25 mouse cellular contexts compared by ENCODE assay signal in the genomic region with DNA sequence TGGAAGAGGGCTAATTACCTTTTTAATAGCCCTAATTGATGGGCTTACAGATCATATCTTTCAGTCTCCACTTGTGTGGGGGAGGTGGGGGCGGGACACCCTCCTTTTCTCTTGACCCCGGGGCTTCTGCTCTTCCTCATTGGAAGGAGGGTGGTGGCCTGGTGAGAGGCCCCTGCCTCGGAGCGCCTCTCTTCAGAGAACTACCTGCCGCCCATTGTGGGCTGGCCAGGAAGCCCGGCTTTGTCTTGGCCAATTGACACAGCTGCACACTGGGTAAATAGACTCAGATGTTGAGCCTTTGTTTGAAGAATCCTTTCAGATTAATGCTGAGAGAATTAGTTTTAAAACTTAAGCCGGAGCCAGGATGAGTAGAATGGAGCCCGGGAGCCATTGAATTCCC.
DNase-seq lines count a peak whose midpoint lies in the region; ATAC-seq and TF ChIP-seq lines count a peak whose summit lies in the region.
"Had no signal": no experiment of that assay in that cellular context is flagged by ENCODE, and none has a peak within 500 bp of the region (broad histone marks: within the 10 kb centered on the region; RNA-seq: fewer than 3 reads in every experiment).

No protein-coding gene starts in this region.

- no peaks in the 10 kb centered on the region for H3K36me3 ChIP-seq in intestine, embryonic 14.5 days (ENCODE audit: control insufficient read depth, insufficient read depth, low read length)
- H3K36me3 ChIP-seq in intestine, embryonic 16.5 days (ENCODE audit: control insufficient read depth, insufficient read depth, low read length): no peaks in the 10 kb centered on the region
- no peaks in the 10 kb centered on the region for H3K36me3 ChIP-seq in midbrain, embryonic 13.5 days
- no peaks in the 10 kb centered on the region for H3K36me3 ChIP-seq in midbrain, postnatal 0 days (ENCODE audit: insufficient read depth, low read length)
- H3K36me3 ChIP-seq in embryonic facial prominence, embryonic 14.5 days (ENCODE audit: control insufficient read depth, insufficient read depth, low read length): no peaks in the 10 kb centered on the region
- H3K36me3 ChIP-seq: heart, embryonic 12.5 days; limb, embryonic 12.5 days; neural tube, embryonic 13.5 days had no signal

- H3K9me3 ChIP-seq in intestine, embryonic 14.5 days (ENCODE audit: control insufficient read depth, low read length): no peaks in the 10 kb centered on the region
- H3K9me3 ChIP-seq in intestine, embryonic 16.5 days (ENCODE audit: control insufficient read depth, low read length): no peaks in the 10 kb centered on the region
- no peaks in the 10 kb centered on the region for H3K9me3 ChIP-seq in midbrain, embryonic 13.5 days
- H3K9me3 ChIP-seq in midbrain, postnatal 0 days (ENCODE audit: low read length): no peaks in the 10 kb centered on the region
- H3K9me3 ChIP-seq in embryonic facial prominence, embryonic 14.5 days (ENCODE audit: control insufficient read depth, low read length): no peaks in the 10 kb centered on the region
- H3K9me3 ChIP-seq: heart, embryonic 12.5 days; limb, embryonic 12.5 days; neural tube, embryonic 13.5 days had no signal

- no peaks in the 10 kb centered on the region for H3K4me1 ChIP-seq in intestine, embryonic 14.5 days (replicated peaks; ENCODE audit: control insufficient read depth, insufficient read depth, low read length)
- peaks cover 5% of the 10 kb centered on the region; the same call in 1 of the 2 replicates for H3K4me1 ChIP-seq in intestine, embryonic 16.5 days (ENCODE audit: control insufficient read depth, insufficient read depth, low read length)
- peaks cover 13% of the 10 kb centered on the region for H3K4me1 ChIP-seq in midbrain, embryonic 13.5 days (replicated peaks)
- no peaks in the 10 kb centered on the region for H3K4me1 ChIP-seq in midbrain, postnatal 0 days (ENCODE audit: insufficient read depth, low read length)
- peaks cover 9% of the 10 kb centered on the region for H3K4me1 ChIP-seq in embryonic facial prominence, embryonic 14.5 days (ENCODE audit: control insufficient read depth, insufficient read depth, low read length)

- no peak overlapping the region for H3K9ac ChIP-seq in intestine, embryonic 14.5 days (ENCODE audit: low read length)
- H3K9ac ChIP-seq in intestine, embryonic 16.5 days (ENCODE audit: low read depth, low read length): no peak overlapping the region
- no peak overlapping the region for H3K9ac ChIP-seq in midbrain, embryonic 13.5 days (replicated peaks)
- H3K9ac ChIP-seq in midbrain, postnatal 0 days (replicated peaks; ENCODE audit: low read length, poor library complexity, severe bottlenecking): no peak overlapping the region
- no peak overlapping the region for H3K9ac ChIP-seq in embryonic facial prominence, embryonic 14.5 days (ENCODE audit: low read depth, low read length)
- H3K9ac ChIP-seq: heart, embryonic 12.5 days; limb, embryonic 12.5 days; liver, postnatal 0 days; neural tube, embryonic 13.5 days had no signal

- ATAC-seq in intestine, embryonic 14.5 days (replicated peaks; ENCODE audit: low FRiP score, low TSS enrichment, low read depth): 0 out of 2 replicates have a peak, but pooled peaks have one; percentile 50
- ATAC-seq in intestine, embryonic 16.5 days: no peak
- peak; percentile 74; the same call in 1 of the 2 replicates for ATAC-seq in midbrain, embryonic 13.5 days
- ATAC-seq in midbrain, postnatal 0 days (ENCODE audit: low FRiP score): no peak
- ATAC-seq in embryonic facial prominence, embryonic 14.5 days (ENCODE audit: low read depth): 0 out of 2 replicates have a peak, but pooled peaks have one; percentile 37
- ATAC-seq: liver, postnatal 0 days had no signal

- no peaks in the 10 kb centered on the region for H3K27me3 ChIP-seq in intestine, embryonic 14.5 days (replicated peaks; ENCODE audit: control insufficient read depth, insufficient read depth, low read length)
- H3K27me3 ChIP-seq in intestine, embryonic 16.5 days (replicated peaks; ENCODE audit: control insufficient read depth, insufficient read depth, low read length): no peaks in the 10 kb centered on the region
- peaks cover 32% of the 10 kb centered on the region for H3K27me3 ChIP-seq in midbrain, embryonic 13.5 days
- H3K27me3 ChIP-seq in midbrain, postnatal 0 days (ENCODE audit: insufficient read depth, low read length): 0 out of 2 replicates have a peak, but pooled peaks cover 3% of the 10 kb centered on the region
- H3K27me3 ChIP-seq in embryonic facial prominence, embryonic 14.5 days (replicated peaks; ENCODE audit: control insufficient read depth, insufficient read depth, low read length): no peaks in the 10 kb centered on the region

- TF ChIP-seq CTCF in midbrain, postnatal 0 days (IDR thresholded peaks at IDR 0.05): no peak

- WGBS in intestine, embryonic 14.5 days: 37% methylated on average over 8 of the region's 8 CpGs
- WGBS in intestine, embryonic 16.5 days: 27% methylated on average over 8 of the region's 8 CpGs
- 5% methylated on average over 8 of the region's 8 CpGs for WGBS in midbrain, embryonic 13.5 days
- WGBS in midbrain, postnatal 0 days: 12% methylated on average over 8 of the region's 8 CpGs
- WGBS in embryonic facial prominence, embryonic 14.5 days: 27% methylated on average over 8 of the region's 8 CpGs

- H3K4me3 ChIP-seq in intestine, embryonic 14.5 days (ENCODE audit: low read depth, low read length): no peak overlapping the region
- H3K4me3 ChIP-seq in intestine, embryonic 16.5 days (ENCODE audit: low read length): no peak overlapping the region
- no peak overlapping the region for H3K4me3 ChIP-seq in midbrain, embryonic 13.5 days (replicated peaks)
- H3K4me3 ChIP-seq in midbrain, postnatal 0 days (ENCODE audit: low read depth, low read length): no peak overlapping the region
- H3K4me3 ChIP-seq in embryonic facial prominence, embryonic 14.5 days (ENCODE audit: low read depth, low read length): no peak overlapping the region
- H3K4me3 ChIP-seq: heart, embryonic 12.5 days; limb, embryonic 12.5 days; neural tube, embryonic 13.5 days had no signal

- H3K27ac ChIP-seq in intestine, embryonic 14.5 days (ENCODE audit: low read depth): no peak overlapping the region
- H3K27ac ChIP-seq in intestine, embryonic 16.5 days (ENCODE audit: low read length): no peak overlapping the region
- no peak overlapping the region for H3K27ac ChIP-seq in midbrain, embryonic 13.5 days
- no peak overlapping the region for H3K27ac ChIP-seq in midbrain, postnatal 0 days (ENCODE audit: low read depth, low read length)
- H3K27ac ChIP-seq in embryonic facial prominence, embryonic 14.5 days (replicated peaks; ENCODE audit: low read depth, low read length): no peak overlapping the region
- H3K27ac ChIP-seq: limb, embryonic 12.5 days; neural tube, embryonic 13.5 days had no signal

- no peak for DNase-seq in intestine, embryonic 14.5 days (ENCODE audit: low spot score)
- no peak for DNase-seq in midbrain, postnatal 0 days (ENCODE audit: low spot score)
- peak; percentile 33 for DNase-seq in embryo, embryonic 11 days
- DNase-seq in embryonic facial prominence, embryonic 14.5 days (ENCODE audit: low spot score): no peak
- DNase-seq in thymus, postnatal 0 days (ENCODE audit: low spot score): no peak
- DNase-seq in layer of hippocampus, adult 9-10 months (ENCODE audit: low spot score): no peak
- DNase-seq: adrenal gland, postnatal 25 days; cerebellum, adult 9-11 months; gastrocnemius, postnatal 14 days; heart, adult 11 months; heart, postnatal 10 days; kidney, adult 8-10 months; kidney, postnatal 10 days; liver, postnatal 0 days; lung, postnatal 10 days; retina, postnatal 1 day; right cerebral cortex, postnatal 25 days; spleen, adult 18-20 months; thymus, postnatal 25 days had no signal

- no peak overlapping the region for H3K4me2 ChIP-seq in intestine, embryonic 14.5 days (ENCODE audit: low read length)
- no peak overlapping the region for H3K4me2 ChIP-seq in intestine, embryonic 16.5 days (ENCODE audit: low read depth, low read length)
- H3K4me2 ChIP-seq in midbrain, embryonic 13.5 days (replicated peaks): no peak overlapping the region
- no peak overlapping the region for H3K4me2 ChIP-seq in midbrain, postnatal 0 days (ENCODE audit: low read depth, low read length, poor library complexity, severe bottlenecking)
- H3K4me2 ChIP-seq in embryonic facial prominence, embryonic 14.5 days (ENCODE audit: low read depth, low read length): no peak overlapping the region
- H3K4me2 ChIP-seq: heart, embryonic 12.5 days; limb, embryonic 12.5 days; liver, embryonic 11.5 days; neural tube, embryonic 13.5 days had no signal

Comparison
In these comparisons a context has a peak if more than half of its experiments do, and no peak if none do; other contexts are left out.
1. ATAC-seq: peak in intestine, embryonic 14.5 days (single experiment), midbrain, embryonic 13.5 days (single experiment) and embryonic facial prominence, embryonic 14.5 days (single experiment); none in intestine, embryonic 16.5 days (single experiment) and midbrain, postnatal 0 days (single experiment).